Mouse (Mus musculus): ENCODE measurements around the gene Stk25. TPM values are rescaled to one million over a fixed set of nuclear protein-coding genes. Genes with fewer than 3 reads are reported as not detected.

Stk25 gene
- total RNA-seq, 2 experiments from 2014 or later = 116 to 118 TPM

DNA sequence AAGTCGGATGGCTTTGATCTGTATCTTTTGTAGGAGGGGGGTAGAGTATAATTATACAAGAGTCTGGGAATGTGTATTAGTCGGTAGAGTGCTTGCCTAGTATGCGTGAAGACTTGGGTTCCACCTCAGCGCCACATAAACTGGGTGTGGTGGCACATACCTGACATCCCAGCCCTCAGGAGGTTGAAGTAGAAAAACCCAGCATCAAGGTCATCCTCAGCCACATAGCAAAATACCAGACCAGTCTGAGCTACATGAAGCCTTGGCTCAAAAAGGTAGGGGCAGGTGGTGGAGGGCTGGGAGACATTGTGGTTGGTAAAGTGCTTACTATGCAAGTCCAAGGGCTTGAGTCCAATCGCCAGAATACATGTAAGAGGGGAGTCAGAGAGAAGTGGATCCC, 14.2 kb upstream of the Stk25 start:
- DNase-seq (ENCODE audit: low spot score in 2 of 2) = no peak

DNA sequence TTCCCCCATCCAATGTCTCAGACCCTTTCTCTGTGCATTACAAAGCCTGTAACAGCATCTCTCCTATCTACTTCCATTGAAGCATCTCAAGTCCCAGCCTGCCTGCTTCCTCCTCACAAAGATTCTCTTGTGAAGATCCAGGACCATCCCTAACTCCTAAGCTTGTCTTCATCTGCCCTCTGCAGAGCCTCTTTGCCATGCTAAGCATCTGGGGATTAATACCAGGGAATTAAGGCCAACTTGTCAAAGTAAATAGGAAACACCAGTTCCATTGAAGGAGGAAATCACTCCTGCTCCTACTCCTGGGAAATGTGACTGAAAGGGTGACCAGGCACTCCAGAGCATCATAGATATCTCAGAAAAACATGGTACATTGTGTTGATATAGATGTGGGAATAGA, 11.5 kb upstream of the Stk25 start:
- DNase-seq (ENCODE audit: low spot score in 2 of 2) = no peak

DNA sequence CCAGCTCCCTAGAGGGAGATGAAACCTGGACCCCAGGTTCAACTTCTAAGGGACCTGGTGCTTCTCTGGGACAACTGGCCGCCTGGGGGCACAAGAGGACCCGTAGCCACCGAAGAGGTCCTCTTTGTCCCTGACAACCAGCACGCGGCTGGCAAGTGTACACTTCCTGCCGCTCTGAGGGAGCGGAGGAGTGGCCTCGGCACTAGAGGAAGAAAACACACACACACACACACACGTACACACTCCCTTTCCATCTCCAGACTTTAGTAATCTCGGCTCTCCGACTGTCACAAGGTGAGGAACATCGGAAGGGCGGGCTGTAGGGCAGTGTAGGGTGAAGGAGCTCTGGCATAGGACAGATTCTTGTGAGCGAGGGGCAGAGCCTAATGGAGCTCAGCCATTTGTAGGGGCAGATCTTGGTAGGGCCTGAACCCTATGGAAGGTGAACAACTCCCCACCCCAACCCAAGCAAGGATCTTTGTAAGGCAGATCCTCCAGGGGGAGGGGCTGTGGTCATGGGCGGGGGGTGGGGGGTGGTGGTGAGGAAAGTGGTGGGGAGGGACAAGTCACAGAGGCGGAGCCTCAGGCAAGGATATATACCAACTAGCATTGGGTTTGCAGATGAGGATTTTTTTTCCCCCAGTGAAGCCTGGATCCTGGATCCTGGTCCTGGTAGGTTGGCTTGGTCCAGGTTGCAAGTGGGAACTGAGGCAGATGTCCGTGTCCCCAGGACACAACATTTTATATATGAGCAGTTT, 10.5 kb upstream of the Stk25 start:
- peak; percentile 73 for DNase-seq (ENCODE audit: low spot score in 2 of 2)

DNA sequence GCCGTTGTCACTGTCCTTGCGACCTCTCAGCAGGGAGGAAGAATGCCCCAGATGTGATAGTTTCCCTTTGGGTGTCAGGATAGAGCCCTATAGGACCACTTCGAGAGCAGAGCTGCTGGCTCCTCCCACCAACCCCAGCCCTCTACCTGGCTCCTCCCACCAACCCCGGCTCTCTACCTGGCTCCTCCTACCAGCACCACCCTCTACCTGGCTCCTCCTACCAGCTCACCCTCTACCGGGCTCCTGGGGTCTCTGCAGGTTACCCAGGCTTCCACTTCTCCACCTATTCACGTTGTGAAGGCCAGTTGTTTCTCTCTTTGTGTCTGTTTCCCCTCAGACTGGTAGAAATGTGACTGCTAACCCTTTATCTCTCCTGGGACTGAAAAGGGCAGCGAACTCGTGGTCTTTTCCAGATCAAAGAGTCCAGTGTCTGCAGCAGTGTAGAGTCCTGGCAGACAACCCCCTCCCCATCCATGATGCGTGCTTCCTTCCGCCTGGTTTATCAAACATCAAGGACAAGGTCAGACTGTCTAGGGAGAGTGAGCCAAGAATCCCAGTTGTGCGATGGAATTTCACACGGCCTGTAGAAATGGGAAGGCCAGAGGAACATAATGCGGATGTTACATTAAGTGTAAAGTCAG, 9.4 kb upstream of the Stk25 start:
- peak in 1 of 2 experiments; percentile 37 for DNase-seq (ENCODE audit: low spot score in 2 of 2)

DNA sequence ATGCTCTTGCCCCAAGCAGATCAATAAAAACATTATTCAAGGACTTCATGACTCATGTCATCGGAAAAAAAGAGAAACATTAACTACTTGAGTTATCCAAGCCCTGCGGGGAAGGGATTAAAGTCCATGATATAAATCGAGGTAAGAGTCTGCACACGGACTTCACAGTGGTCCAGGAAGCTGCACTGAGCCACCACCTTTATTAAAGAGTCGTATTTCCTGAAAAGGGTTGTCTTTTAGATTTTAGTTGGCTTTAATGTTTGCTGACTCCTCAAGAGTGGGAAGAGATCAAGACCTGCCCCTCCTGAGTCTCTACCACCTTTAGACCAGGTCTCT, 1.5 kb downstream of the Stk25 start:
- DNase-seq (ENCODE audit: low spot score in 2 of 2) = no peak

DNA sequence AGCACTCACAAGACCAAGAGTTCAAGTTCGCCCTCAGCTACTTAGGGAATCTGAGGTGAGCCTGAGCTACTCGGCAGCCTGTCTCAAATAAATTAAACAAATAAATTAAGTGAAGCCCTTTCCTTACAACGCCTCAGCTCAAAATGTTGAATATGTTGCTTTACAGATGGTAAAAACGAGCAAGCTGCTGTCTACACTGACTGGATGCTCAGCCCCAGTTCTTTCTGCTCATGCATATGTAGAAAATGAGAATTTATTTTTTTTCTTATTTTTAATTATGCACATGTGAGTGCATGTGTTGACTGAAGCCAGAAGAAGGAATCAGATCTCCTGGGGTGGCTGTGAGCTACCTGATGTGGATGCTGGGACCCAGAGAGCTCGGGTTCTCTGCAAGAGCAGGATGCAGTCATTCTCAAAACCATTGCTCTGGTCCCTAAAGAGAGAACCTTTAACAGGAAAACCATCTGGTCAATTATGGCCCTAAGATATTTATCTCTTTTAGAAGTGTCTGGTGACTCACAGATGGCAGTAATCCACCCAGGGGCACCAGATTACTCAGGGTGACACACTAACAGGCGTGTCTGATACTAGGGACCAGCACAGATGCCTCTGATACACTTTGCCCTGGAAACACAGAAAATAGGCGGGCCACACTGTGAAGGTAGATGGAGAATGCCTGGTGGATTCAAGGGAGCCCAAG, 2.0 kb downstream of the Stk25 start:
- no peak for DNase-seq (ENCODE audit: low spot score in 2 of 2)

DNA sequence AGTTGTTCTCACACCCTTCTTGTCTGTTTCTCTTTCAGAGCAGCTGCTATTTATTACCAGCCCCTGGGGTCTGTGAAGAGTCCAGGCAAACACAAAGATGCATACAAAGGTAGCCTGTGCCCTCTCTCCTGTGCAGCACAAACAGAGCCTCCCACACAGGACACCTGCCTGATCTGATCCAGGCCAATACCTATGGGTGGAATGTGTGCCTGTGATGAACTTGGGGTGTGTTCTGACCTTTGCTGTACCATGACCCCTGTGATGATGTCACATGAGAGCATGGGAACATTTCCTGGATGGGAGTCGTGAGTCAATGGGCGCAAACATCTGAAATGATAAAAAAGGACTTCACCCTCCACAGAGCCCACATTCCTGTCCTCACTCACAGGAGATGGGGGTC, 3.7 kb downstream of the Stk25 start:
- no peak for DNase-seq (ENCODE audit: low spot score in 2 of 2)

DNA sequence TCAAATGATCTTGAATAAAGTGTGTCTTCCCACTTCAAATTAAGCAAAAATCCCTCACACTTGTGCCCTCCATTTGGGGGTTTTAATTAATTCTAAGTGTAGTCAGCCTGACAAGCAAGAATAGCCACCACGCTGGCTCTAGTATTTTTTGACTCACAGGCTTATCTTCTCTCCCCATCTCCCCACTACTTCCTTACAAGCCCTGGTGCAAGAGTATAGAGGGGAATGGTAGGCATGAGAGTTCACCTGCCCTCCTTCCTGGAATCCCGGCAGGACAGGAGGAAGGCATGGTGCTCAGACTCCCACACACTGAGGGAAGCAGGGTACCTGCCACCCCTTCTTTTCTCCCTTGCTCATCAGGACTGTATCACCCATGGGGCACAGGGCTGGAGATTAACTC, 4.2 kb downstream of the Stk25 start:
- no peak for DNase-seq (ENCODE audit: low spot score in 2 of 2)

DNA sequence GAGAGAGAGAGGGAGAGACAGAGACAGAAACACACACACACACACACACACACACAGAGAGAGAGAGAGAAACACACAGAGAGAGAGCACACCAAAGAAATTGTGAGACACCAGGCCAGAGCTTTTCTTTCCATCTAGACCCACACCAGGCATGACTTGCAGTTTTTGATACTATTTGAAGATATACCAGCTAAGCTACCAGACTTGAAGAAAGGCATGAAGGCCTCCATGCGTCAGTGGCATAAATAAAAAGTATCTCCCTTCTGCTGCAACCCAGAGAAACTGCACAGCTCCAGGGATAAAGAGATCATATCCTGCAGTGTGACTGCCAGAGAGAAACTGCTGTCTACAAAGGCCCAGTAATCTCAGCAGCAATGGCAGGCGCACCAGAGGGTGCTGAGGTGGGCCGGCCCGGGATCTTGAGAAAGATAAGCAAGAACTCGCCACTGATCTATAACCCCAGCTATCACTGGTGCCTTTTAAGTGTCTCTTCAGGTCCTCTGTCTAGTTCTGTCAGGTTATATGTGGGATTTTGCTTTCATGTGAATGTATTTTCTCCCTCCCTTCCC, 8.8 kb downstream of the Stk25 start:
- DNase-seq (ENCODE audit: low spot score in 2 of 2) = no peak

DNA sequence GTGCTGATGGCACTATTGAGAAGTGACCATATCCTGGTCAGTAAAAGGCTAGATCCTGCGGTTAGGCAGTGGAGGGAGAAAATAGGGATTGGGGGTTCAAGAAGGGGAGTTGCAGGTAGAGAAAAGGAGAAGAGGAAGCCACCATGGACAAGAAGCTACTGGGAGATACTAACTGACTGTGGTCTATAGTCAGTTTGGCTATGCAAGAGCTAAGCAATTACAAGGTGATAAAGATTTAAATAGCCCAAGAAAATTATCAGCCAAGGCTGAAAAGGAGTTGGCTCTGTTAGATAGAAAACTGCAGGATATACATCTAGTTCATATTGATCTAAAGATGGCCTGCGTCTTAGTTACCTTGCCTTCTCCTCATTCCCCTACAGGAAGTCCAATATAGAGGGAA, 15.8 kb downstream of the Stk25 start:
- no peak for DNase-seq (ENCODE audit: low spot score in 2 of 2)

DNA sequence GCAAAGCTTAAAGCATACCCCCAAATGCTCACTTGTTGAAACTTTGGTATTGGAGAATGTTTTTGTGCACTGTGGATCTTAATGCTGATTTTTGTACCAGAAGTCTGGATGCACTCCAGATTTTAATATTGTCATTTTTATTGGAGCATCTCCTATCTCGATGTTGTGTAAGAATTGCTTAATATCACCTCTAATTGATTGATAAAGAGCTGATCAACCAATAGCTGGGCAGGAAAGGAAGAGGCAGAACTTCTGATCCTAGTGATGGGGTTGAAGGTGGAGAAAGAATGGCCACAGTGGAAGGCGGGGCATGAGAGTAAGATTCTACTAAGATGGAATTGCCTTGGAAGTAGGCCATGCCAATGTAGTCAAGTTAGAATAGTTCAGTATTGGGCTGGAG, 16.5 kb downstream of the Stk25 start:
- DNase-seq (ENCODE audit: low spot score in 2 of 2) = no peak

DNA sequence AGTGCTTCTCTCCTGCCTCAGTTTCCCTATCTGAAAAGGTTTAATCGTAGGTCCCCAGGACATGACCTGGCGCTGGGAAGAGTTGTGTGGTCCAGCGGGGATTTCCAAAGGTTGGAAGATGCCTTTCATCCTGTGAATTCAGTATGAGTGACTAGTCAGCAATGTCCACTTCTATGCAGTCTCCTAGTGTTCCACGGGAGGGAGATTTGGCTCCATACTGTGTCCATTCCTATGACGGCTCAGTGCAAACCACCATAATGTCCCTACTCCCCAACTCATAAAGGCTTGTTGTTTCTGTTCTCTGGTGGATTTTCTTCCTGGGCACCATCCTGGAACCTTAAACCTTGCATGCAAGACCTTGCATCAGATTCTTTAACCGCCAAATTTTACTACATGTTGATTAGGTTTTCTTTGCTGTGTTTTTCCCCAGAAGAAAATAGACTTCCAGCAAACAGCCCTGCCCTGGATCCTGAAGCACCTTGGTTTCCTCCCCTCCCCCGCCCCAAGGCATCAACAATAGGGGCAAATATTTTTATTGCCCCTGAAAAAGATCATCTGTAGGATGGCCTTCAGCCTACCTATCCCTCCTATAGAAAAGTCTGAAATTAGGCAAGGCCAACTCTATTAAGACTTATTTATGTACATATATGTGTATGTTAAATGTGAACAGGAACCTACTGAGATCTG, 22.1 kb downstream of the Stk25 start:
- no peak for DNase-seq (ENCODE audit: low spot score in 2 of 2)

DNA sequence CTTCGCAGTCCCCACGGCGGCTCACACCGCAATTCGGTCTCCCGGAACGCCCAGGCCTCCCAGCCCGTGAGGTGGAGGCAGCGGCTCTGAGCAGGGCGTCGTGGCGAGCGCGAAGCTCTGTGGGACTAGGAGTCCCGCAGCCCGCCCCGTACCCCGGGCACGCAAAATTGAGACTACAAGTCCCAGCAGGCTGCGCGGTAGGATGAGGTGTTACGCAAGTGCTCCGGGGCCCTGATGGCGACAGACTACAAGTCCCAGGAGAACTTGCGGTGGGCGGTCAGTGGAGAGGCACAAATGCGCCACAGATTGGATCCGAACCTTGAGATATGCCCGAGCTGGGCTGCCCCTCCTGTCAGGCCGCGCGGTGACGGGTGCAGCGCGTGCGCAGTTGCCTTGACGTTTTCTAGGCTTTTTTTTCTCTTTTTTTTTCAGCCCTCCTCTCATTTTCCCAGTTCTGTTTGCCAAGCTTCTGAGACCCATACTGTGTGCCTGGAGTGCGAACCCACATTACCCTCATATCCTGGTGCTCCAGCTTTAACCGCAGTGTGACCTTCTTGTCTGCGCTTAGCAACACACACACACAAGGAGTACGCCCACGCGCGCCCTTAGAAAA, 22.8 kb downstream of the Stk25 start:
- DNase-seq (ENCODE audit: low spot score in 2 of 2) = peak; percentile 92 to 94

DNA sequence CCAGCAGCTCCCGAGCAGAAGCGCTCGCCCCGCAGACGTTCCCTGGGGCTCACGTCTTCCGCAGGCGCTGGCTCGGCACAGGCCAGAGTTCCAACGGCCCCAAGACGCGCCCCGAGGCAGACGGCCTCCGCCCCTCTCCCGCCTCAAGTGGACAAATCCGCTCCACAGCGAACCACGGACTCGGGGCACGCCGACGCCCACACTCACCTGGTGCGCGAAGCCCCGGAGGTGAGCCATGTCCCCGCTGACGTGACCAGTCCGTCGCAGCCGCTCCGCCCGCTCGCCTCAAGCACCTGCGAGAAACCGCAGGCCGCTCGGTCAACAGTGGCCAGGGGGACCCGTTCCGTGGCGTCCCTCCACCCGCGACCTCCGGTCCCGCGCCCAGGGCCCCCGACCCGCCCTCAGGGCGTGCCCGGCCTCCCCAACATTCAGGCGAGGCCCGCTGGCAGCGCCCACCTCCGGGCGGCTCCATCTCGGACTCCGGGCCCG, 23.3 kb downstream of the Stk25 start:
- DNase-seq (ENCODE audit: low spot score in 2 of 2) = no peak

DNA sequence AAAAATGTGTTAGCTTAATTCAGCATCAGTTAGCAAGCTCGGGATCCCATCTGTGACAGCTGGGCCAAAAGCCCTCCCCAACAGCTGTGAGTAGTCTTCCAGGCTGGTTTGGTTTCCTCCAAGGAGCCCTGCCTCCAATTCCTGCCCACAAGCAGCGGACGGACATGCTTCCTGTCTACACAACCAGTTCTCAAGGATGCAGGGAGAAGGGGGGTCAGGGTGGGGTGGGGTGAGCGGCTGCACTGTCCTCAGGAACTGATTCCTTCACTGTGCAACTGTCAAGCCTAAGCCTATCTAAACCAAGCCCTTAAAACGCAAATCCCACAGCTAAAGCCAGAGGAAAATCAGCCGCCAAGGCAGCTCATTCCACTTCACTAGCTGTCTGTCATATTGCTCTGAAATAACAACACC, 24.0 kb downstream of the Stk25 start:
- peak in 1 of 2 experiments; percentile 32 for DNase-seq (ENCODE audit: low spot score in 2 of 2)

DNA sequence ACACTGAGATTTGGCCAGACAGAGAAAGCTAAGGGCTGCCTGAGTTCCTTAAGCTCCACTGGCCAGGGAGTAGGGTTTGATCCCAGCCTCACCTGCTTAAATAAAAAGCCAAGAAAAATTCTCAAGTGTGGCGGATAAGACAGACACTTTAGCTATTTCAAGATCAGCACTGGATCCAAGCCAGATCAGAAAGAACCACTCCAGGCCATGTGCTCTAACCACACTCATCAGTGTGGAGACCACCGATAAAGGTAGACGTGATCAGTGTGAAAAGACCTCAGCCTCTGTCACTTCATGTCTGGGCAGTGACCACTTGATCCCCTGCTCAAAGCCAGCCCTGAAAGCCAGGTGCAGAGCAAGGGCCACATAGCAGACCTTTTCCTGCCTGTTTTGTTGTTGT, 25.7 kb downstream of the Stk25 start:
- DNase-seq (ENCODE audit: low spot score in 2 of 2) = no peak

DNA sequence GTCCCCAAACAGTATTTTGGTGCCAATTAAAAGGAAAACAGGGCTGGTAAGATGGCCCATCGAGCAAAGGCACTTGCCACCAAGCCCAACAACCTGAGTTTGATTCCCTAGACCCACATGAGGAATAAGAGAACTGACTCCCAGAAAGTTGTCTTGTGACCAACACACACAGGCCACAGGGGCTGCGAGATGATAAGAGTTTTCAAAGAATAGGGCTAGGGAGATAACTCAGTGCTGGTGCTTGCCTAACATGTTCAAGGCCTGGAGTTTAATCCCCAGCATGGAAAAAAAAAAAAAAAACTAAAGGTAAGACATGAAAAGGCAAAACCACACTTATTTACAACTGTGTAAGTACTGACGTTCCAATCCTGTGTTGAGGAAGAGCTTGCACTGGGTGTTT, 27.7 kb downstream of the Stk25 start:
- no peak for DNase-seq (ENCODE audit: low spot score in 2 of 2)

DNA sequence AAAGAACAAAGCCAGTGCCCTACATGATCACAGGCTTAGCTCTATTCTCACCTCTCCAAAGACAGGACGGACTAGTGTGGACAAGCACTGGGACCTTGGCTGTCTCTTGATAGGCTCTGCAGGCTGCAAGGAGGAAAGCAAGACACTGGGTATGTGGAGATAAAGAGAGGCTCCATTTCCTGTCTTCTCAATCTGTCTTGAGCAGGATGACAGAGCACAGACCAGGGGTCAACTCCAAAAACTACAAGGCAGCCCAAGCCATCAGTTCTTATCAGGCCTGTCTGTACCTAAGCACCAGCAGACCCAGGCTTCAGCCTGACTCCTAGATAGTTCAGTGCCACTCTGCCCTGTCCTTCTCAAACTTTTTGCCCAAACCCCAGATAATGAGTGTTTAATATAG, 34.0 kb downstream of the Stk25 start:
- DNase-seq (ENCODE audit: low spot score in 2 of 2) = no peak

DNA sequence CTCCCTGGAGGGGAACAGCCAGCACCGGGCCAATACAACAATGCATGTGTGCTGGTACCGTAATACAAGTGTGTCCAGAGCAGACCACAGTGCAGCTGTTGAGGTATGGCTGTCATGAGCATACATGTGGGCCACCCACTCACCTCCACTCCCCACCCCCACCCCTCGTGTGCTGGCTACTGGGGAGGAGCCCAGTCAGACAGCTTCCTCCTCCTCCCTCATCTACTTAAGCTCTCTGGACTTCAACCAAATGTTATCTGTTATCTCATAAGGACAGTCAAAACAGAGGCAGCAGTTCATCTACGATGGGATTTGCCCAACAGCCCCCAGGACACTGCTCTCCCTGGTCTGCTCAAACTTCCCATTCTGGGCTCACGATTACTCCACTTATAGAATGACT, 39.5 kb downstream of the Stk25 start:
- no peak for DNase-seq (ENCODE audit: low spot score in 2 of 2)

DNA sequence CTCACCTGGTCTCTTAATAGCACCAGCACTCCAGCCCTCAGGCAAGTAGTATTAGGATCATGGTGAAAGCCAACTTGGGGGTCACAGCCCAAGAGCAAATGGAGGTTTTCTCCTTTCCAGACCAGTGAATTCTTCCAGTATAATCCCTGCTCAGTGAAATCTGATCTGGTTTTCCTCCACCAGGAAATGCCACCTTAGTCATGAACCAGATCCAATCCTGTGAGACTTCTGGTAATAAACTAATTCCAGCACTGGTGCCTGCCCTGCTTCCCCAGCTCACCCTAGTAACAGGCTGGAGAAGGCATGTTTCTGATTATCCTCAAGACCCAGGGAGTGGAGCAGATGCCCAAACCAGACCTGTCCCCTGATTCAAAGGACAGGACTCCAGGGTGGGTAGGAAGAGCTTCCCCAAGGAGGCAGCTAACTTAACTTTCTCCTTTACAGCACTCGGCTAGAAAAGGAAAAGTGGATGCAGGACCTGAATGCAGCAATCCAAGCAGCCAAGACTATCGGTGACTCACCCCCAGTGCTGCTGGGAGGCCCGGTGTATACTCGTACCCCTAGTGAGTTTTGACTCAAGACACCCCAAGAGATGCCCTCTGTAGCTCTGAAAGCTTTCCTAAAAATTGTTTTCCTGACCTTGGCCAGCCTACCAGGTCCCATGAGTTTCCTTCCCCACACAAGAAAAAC, 40.3 kb downstream of the Stk25 start:
- no peak for DNase-seq (ENCODE audit: low spot score in 2 of 2)

Data from adrenal gland, adult 18-20 months (tissue).